Mouse (Mus musculus) skeletal muscle tissue, adult 2 months (tissue): ENCODE results near the gene Nrg4.

Experiments used
- DNase-seq: peaks from one replicate; pipeline ENCODE4 v3.0.0-alpha.2; 2012; ENCODE audit warnings: low read depth, low spot score

The Nrg4 gene

GRCm38 (mm10) chr9:55215056-55215455 lies 111.6 kb downstream of the Nrg4 start:
- no peak for DNase-seq

DNA sequence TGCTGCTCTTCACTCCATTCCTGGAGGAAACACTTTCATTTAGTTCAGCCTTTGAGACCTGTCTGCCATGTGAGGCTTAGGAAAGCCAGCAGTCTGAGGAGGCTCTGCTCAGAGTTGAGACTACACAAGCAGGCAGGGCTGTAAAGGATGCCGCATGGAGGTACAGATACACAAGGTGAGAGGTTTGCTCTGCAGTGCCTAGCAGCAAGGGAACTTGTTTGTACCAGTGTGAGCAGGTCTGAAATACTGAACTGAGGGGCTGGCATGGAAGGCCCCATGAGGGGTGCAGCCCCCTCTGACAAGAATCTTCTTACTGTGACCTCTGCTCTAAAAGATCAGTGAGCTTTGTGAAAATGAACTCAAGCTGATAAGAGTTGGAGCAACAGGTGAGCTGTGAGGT lies 113.2 kb downstream of the Nrg4 start:
- no peak for DNase-seq

- DNase-seq: no peak
Observed at GRCm38 (mm10) chr9:55211611-55212010, 115.0 kb downstream of the Nrg4 start.

- peak; percentile 78 for DNase-seq
Observed at GRCm38 (mm10) chr9:55208790-55209481, 117.7 kb downstream of the Nrg4 start, which contains the start of gene Fbxo22. Gene Fbxo22, plus strand, starts transcription at chr9:55208925.

GRCm38 (mm10) chr9:55208458-55208789 lies 118.2 kb downstream of the Nrg4 start:
- no peak for DNase-seq

DNA sequence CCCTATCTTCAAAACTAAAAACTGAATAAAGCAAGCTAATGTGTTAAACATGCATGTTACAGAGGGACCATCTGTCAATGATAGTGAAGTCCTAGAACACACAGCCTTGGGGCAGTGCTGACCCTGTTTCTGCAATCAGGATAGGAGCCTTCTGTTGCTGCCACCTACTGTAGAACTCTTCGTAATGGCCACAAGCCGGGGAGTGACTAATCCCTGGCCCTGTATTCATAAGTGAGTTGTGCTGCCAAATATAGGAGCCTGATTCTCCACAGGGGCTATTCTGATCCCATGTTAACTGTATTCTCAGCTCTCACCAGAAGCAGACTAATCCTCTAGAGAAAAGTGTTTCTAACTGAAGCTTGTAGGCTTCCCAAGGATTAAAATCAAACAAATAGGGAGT lies 127.3 kb downstream of the Nrg4 start:
- peak; percentile 19 for DNase-seq

DNA sequence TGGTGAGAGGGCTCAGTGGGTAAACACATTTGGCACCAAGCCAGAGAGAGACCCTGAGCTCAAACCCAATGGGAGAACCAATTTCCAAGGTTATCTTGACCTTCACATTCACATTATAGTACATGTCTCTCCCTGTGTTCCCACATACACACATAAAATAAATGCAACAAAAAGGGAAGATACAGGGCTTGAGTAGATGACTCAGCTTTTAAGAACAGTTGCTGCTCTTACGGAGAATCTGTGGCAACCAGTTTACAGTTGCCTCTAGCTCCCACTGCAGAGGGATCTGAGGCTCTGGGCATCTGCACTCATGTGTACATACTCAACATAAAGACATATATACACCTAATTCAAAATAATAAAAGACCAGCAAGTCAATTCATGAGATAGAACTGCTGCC lies 128.4 kb downstream of the Nrg4 start:
- DNase-seq: no peak

- DNase-seq: no peak
Observed at GRCm38 (mm10) chr9:55195876-55196275, 130.8 kb downstream of the Nrg4 start.

- DNase-seq: no peak
Observed at GRCm38 (mm10) chr9:55174235-55174634, 152.4 kb downstream of the Nrg4 start.

DNA sequence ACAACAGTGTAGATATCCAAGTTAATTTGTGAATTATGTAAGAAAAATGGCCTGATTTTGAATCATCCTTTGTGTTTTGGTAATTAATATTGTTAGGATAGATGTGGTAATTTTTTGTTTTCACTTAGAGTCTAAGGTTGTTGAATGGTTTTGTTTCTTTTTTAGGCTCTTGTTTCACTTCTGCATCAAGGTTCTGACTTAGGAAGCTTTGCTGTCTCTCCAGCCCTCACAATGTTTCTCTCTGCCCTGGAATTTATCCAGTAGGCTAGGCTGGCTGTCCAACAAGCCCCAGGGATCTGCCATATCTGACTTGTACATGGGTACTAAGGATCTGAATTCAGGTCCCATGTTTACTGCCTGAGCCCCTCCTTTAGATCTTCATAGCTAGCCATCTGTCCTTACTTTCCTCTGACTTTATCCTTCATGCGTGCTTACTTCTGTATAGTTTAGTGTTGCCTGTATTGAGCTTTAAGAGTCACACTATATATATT lies 154.4 kb downstream of the Nrg4 start:
- DNase-seq: no peak

DNA sequence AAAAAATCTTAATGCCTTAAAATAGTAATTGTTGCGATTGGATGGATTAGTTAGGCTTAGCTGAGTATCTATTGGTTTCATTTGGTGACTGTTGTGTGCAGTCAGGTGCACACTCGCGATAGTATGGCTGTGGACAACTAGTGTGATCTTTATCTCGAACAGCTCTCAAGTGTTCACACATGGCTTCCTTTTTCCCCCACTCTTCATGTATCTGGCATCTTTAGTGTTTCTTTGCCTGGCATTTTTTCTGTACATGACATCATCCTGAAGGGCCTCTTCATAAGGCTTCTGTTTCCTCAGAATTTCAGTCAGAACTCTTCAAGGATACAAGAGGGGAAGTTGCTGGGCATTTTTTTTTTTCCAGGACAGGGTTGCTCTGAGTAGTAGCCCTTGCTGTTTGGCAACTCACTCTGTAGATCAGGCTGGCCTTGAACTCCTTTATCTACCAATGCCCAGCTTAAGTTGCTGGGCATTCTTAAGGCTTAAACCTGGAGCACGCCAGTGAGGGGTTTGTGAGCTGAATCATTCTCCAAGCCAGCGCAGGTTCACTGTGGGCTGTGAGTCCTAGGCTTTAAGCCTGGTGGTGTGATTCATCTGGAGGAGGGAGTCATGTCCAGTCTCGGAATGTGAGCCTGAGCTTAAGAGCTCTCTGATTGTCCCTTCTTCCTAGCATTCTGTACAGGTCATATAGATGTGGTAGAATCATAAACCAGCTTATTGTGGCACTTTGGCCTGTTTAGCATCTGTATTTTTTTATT lies 155.8 kb downstream of the Nrg4 start:
- no peak for DNase-seq
